Mouse (Mus musculus): ENCODE data around the gene Ccdc162.

GRCm38 (mm10) chr10:41765586-41765985, 49.2 kb upstream of the Ccdc162 start:
- TF ChIP-seq POLR2A (IDR thresholded peaks at IDR 0.05; ENCODE audit: insufficient read length, low read depth) (no peak), MAX (IDR thresholded peaks at IDR 0.05; ENCODE audit: low read depth) (no peak), TCF12 (IDR thresholded peaks at IDR 0.05; ENCODE audit: insufficient read depth, poor library complexity, severe bottlenecking) (no peak), POLR2AphosphoS2 (IDR thresholded peaks at IDR 0.05; ENCODE audit: insufficient read length, low read depth) (no peak), MYOG (IDR thresholded peaks at IDR 0.05; ENCODE audit: control insufficient read depth in 1 of 3, insufficient read depth in 1 of 3, insufficient read length in 2 of 3, low read depth in 2 of 3) (no peak), E2F4 (IDR thresholded peaks at IDR 0.05; ENCODE audit: insufficient read depth) (no peak), MYOD1 (IDR thresholded peaks at IDR 0.05; ENCODE audit: control insufficient read depth in 1 of 3, insufficient read length in 2 of 3, low read depth in 2 of 3) (no peak), REST (IDR thresholded peaks at IDR 0.05; ENCODE audit: insufficient read depth, insufficient read length) (no peak), TCF3 (IDR thresholded peaks at IDR 0.05; ENCODE audit: insufficient read length, low read depth) (no peak), SRF (IDR thresholded peaks at IDR 0.05; ENCODE audit: control insufficient read depth, insufficient read length, low read depth) (no peak), USF1 (IDR thresholded peaks at IDR 0.05; ENCODE audit: low read depth) (no peak)
